Mouse (Mus musculus): Measurements from ENCODE around the gene Armc2. TPM values are rescaled to one million over a fixed set of nuclear protein-coding genes. Genes with fewer than 3 reads are reported as not detected.

Gene Armc2
- total and polyA plus RNA-seq, 3 experiments: 0.34 to 0.99 (median 0.90) TPM

DNA sequence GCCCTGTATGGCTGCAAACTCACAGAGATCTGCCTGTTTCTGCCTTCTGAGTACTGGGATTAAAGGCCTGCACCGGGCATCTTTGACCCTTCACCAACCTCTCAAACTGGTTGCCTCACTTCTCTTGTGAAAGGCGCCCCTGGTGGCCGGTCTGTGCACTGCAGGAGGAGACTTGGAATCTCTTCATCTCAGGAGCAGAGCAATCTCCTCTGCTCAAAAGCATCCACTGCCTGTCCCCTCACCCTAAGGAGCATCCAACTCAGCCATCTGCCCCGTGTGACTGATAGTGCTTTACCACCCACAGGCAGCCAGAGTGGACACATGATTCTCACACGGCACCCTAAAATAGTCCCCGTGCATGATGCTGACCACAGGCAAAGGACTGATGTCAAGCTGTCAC lies 84.7 kb downstream of the Armc2 start:
- Histone ChIP-seq H3K9me3 (replicated peaks; ENCODE audit: low read length) (no peaks in the 10 kb centered on the region), H3K79me2 (replicated peaks; ENCODE audit: control insufficient read depth, extremely low read depth, insufficient read depth, poor library complexity, severe bottlenecking) (no peaks in the 10 kb centered on the region), H3K9ac (ENCODE audit: insufficient read depth, low read depth) (no peak overlapping the region), H3K4me2 (ENCODE audit: insufficient read depth, low read depth, poor library complexity, severe bottlenecking) (no peak overlapping the region), H3K4me1 (ENCODE audit: control insufficient read depth in 1 of 2, insufficient read depth in 2 of 2) (peaks cover 16 to 36% of the 10 kb centered on the region in 2 experiments), H3K27me3 (replicated peaks) (no peaks in the 10 kb centered on the region), H3K27ac (ENCODE audit: insufficient read depth, low read depth) (no peak overlapping the region), H3K4me3 (replicated peaks in 1 of 3; ENCODE audit: low read depth in 2 of 3, low read length in 2 of 3, poor library complexity in 1 of 3) (no peak overlapping the region), H3K36me3 (replicated peaks in 1 of 2; ENCODE audit: control insufficient read depth in 1 of 2, insufficient read depth in 1 of 2, low read length in 1 of 2) (peaks cover 0 to 3% of the 10 kb centered on the region in 2 experiments)
- dilution Hi-C loops (cut with MboI; ENCODE audit: extremely low pct_ligation_motif_present, extremely low pct_unique_long_range_greater_than_20kb, low sequenced_read_pairs) (no loop called here), in situ Hi-C loops (cut with MboI; ENCODE audit: low pct_ligation_motif_present, low pct_unique_long_range_greater_than_20kb, low sequenced_read_pairs) (no loop called here)
- TF ChIP-seq JUND (conservative IDR thresholded peaks at IDR 0.05; ENCODE audit: low read depth, low read length) (no peak), NELFE (IDR thresholded peaks at IDR 0.05; ENCODE audit: low read depth, low read length) (0 out of 2 replicates have a peak, but pooled peaks have one; percentile 4), CTCF (conservative IDR thresholded peaks at IDR 0.05 in 1 of 2, IDR thresholded peaks at IDR 0.05 in 1 of 2; ENCODE audit: low read depth in 2 of 2, low read length in 2 of 2) (peak; percentile 72 to 81), SMC3 (IDR thresholded peaks at IDR 0.05; ENCODE audit: low read depth, low read length) (peak; percentile 39), RAD21 (IDR thresholded peaks at IDR 0.05; ENCODE audit: low read depth, low read length) (peak; percentile 39)
- peak; percentile 49 for DNase-seq (ENCODE audit: extremely low read depth)

DNA sequence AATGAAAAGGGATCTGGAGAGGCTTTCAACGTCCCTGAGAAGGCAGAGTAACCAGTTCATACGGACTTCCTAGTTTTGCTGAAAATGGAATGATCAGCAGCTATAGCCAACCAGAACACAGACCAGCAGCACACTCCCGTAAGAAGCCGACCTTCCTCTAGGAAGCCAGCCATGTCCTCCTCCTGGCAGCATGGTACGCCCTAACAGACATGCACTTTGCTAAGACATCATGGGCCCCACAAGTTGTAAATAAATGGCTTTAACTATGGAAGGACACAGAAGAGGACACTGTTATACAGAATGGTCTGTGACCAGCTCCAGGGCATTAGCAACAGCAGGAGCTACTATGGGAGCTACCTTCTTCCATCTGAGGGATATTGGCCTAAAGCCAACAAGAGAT lies 85.3 kb downstream of the Armc2 start:
- no peak for TF ChIP-seq MAZ (IDR thresholded peaks at IDR 0.05; ENCODE audit: low read depth, low read length)
- TF ChIP-seq NELFE (IDR thresholded peaks at IDR 0.05; ENCODE audit: low read depth, low read length): 0 out of 2 replicates have a peak, but pooled peaks have one; percentile 1
- H3K4me2 ChIP-seq (ENCODE audit: insufficient read depth, low read depth, poor library complexity, severe bottlenecking): no peak overlapping the region
- H3K9ac ChIP-seq (ENCODE audit: insufficient read depth, low read depth): no peak overlapping the region
- peaks cover 16 to 36% of the 10 kb centered on the region in 2 experiments for H3K4me1 ChIP-seq (ENCODE audit: control insufficient read depth in 1 of 2, insufficient read depth in 2 of 2)
- in situ Hi-C loops (cut with MboI; ENCODE audit: low pct_ligation_motif_present, low pct_unique_long_range_greater_than_20kb, low sequenced_read_pairs) (no loop called here), dilution Hi-C loops (cut with MboI; ENCODE audit: extremely low pct_ligation_motif_present, extremely low pct_unique_long_range_greater_than_20kb, low sequenced_read_pairs) (no loop called here)
- no peaks in the 10 kb centered on the region for H3K79me2 ChIP-seq (replicated peaks; ENCODE audit: control insufficient read depth, extremely low read depth, insufficient read depth, poor library complexity, severe bottlenecking)
- no peak overlapping the region for H3K4me3 ChIP-seq (replicated peaks in 1 of 3; ENCODE audit: low read depth in 2 of 3, low read length in 2 of 3, poor library complexity in 1 of 3)
- DNase-seq (ENCODE audit: extremely low read depth): no peak
- no peaks in the 10 kb centered on the region for H3K9me3 ChIP-seq (replicated peaks; ENCODE audit: low read length)
- H3K36me3 ChIP-seq (replicated peaks in 1 of 2; ENCODE audit: control insufficient read depth in 1 of 2, insufficient read depth in 1 of 2, low read length in 1 of 2): peaks cover 0 to 3% of the 10 kb centered on the region in 2 experiments
- H3K27ac ChIP-seq (ENCODE audit: insufficient read depth, low read depth): no peak overlapping the region
- H3K27me3 ChIP-seq (replicated peaks): no peaks in the 10 kb centered on the region

GRCm38 (mm10) chr10:41931962-41932361 lies 86.3 kb downstream of the Armc2 start:
- H3K4me3 ChIP-seq (replicated peaks in 1 of 3; ENCODE audit: low read depth in 2 of 3, low read length in 2 of 3, poor library complexity in 1 of 3): no peak overlapping the region
- TF ChIP-seq NRF1 (IDR thresholded peaks at IDR 0.05; ENCODE audit: low read depth, low read length): no peak
- H3K4me1 ChIP-seq (ENCODE audit: control insufficient read depth in 1 of 2, insufficient read depth in 2 of 2): peaks cover 13 to 26% of the 10 kb centered on the region in 2 experiments
- no peaks in the 10 kb centered on the region for H3K79me2 ChIP-seq (replicated peaks; ENCODE audit: control insufficient read depth, extremely low read depth, insufficient read depth, poor library complexity, severe bottlenecking)
- no peaks in the 10 kb centered on the region for H3K9me3 ChIP-seq (replicated peaks; ENCODE audit: low read length)
- no peak overlapping the region for H3K4me2 ChIP-seq (ENCODE audit: insufficient read depth, low read depth, poor library complexity, severe bottlenecking)
- H3K27ac ChIP-seq (ENCODE audit: insufficient read depth, low read depth): no peak overlapping the region
- no peak for DNase-seq (ENCODE audit: extremely low read depth)
- dilution Hi-C loops (cut with MboI; ENCODE audit: extremely low pct_ligation_motif_present, extremely low pct_unique_long_range_greater_than_20kb, low sequenced_read_pairs): no loop called here
- H3K36me3 ChIP-seq (replicated peaks in 1 of 2; ENCODE audit: control insufficient read depth in 1 of 2, insufficient read depth in 1 of 2, low read length in 1 of 2): peaks cover 0 to 3% of the 10 kb centered on the region in 2 experiments
- no peak overlapping the region for H3K9ac ChIP-seq (ENCODE audit: insufficient read depth, low read depth)
- H3K27me3 ChIP-seq (replicated peaks): no peaks in the 10 kb centered on the region
- in situ Hi-C loops (cut with MboI; ENCODE audit: low pct_ligation_motif_present, low pct_unique_long_range_greater_than_20kb, low sequenced_read_pairs): no loop called here

Data from CH12.LX (cell line).